Mouse (Mus musculus): Measurements from ENCODE around the gene Sema3e. TPM values are rescaled to one million over a fixed set of nuclear protein-coding genes. Genes with fewer than 3 reads are reported as not detected.

Gene Sema3e
- polyA plus RNA-seq, 2 experiments = 3.2 to 6.4 TPM

DNA sequence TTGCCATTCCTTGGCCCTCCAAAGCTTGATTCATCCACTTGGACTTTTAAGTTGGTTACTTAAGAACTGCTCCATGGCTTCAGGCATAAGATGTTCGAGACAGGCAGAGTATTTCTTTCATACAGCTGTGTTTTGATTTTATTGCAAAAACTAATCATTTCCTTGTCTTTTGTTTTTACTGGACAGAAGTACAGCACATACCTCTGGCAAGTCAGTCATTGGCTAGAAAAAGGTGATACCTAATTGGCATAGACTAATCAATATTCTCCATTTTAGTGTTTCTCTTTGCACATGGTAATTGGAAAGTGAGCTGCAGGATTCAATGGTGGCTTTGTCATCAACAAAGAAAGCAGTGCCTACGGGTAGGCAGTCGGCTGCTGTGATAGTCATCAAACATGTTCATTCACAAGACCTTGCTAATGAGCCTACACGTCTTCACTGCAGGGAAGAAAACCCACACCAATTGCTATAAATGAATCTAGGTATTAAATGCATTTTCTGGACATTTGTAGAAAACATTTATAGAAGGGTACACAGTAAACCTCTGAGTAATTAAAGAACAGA is 37.9 kb downstream of the Sema3e start:
- no peak overlapping the region for H3K27ac ChIP-seq (replicated peaks; ENCODE audit: low read depth, low read length)
- H3K9me3 ChIP-seq (ENCODE audit: control insufficient read depth, low read length) = no peaks in the 10 kb centered on the region
- H3K4me2 ChIP-seq (replicated peaks; ENCODE audit: low read depth, low read length, severe bottlenecking) = no peak overlapping the region
- H3K27me3 ChIP-seq (ENCODE audit: control insufficient read depth, insufficient read depth, low read length) = no peaks in the 10 kb centered on the region
- 37% methylated on average over 4 of the region's 4 CpGs for WGBS
- DNase-seq (ENCODE audit: low spot score) (no peak), ATAC-seq (ENCODE audit: low FRiP score, low read depth) (no peak)
- H3K9ac ChIP-seq (ENCODE audit: low read depth, low read length, severe bottlenecking) = no peak overlapping the region
- no peak overlapping the region for H3K4me3 ChIP-seq (replicated peaks; ENCODE audit: low read length)
- no peak for TF ChIP-seq POLR2A (IDR thresholded peaks at IDR 0.05; ENCODE audit: borderline replicate concordance, extremely low read depth, insufficient read depth, insufficient read length)
- H3K4me1 ChIP-seq (ENCODE audit: control insufficient read depth, insufficient read depth, low read length) = no peaks in the 10 kb centered on the region
- H3K36me3 ChIP-seq (ENCODE audit: control insufficient read depth, insufficient read depth, low read length) = no peaks in the 10 kb centered on the region

DNA sequence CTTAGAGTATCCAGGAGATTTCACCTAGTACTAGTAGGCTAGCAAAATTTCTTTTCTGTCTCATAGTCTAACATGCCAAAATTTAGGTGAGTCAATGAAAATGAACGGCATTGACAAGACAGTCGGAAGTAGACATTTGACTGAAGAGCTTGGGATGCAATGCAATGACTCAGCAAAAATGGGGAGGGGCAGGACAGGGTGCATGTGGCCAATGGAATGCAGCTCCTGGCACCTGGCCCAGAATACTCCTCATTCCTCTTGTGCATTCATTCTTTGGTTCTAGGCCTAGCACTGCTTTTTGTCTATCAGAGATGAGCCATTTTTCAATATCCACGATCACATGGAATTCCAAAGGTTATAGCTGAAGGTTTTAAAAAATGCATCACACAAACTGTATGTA is 48.1 kb downstream of the Sema3e start:
- no peaks in the 10 kb centered on the region for H3K27me3 ChIP-seq (ENCODE audit: control insufficient read depth, insufficient read depth, low read length)
- H3K9ac ChIP-seq (ENCODE audit: low read depth, low read length, severe bottlenecking) = no peak overlapping the region
- no peak overlapping the region for H3K4me3 ChIP-seq (replicated peaks; ENCODE audit: low read length)
- 80% methylated on average over 3 of the region's 3 CpGs for WGBS
- DNase-seq (ENCODE audit: low spot score) (peak; percentile 45), ATAC-seq (ENCODE audit: low FRiP score, low read depth) (no peak)
- H3K4me2 ChIP-seq (replicated peaks; ENCODE audit: low read depth, low read length, severe bottlenecking) = no peak overlapping the region
- TF ChIP-seq POLR2A (IDR thresholded peaks at IDR 0.05; ENCODE audit: borderline replicate concordance, extremely low read depth, insufficient read depth, insufficient read length) = no peak
- H3K9me3 ChIP-seq (ENCODE audit: control insufficient read depth, low read length) = no peaks in the 10 kb centered on the region
- no peak overlapping the region for H3K27ac ChIP-seq (replicated peaks; ENCODE audit: low read depth, low read length)
- H3K4me1 ChIP-seq (ENCODE audit: control insufficient read depth, insufficient read depth, low read length) = no peaks in the 10 kb centered on the region
- no peaks in the 10 kb centered on the region for H3K36me3 ChIP-seq (ENCODE audit: control insufficient read depth, insufficient read depth, low read length)

DNA sequence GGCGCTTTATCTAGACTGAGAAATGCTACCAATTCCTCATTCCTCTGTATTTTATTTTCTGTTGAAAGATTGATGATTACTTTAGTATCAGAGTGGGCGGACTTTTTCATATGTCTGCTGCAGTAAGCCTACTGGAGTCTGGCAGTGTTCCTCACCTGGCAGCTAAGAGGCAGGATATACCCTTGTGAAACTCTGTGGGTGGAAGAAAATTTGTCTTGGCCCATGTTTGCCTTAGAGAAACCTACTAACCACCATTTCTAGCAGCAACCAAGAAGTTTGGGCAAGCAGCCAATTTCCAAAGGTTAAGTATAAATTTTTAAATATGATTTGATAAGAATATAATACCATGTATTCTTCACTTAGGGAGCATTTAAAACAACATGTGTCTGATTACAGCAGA is 63.0 kb downstream of the Sema3e start:
- Histone ChIP-seq H3K4me2 (replicated peaks; ENCODE audit: low read depth, low read length, severe bottlenecking) (no peak overlapping the region), H3K9me3 (ENCODE audit: control insufficient read depth, low read length) (no peaks in the 10 kb centered on the region), H3K36me3 (ENCODE audit: control insufficient read depth, insufficient read depth, low read length) (no peaks in the 10 kb centered on the region), H3K27ac (replicated peaks; ENCODE audit: low read depth, low read length) (no peak overlapping the region), H3K27me3 (ENCODE audit: control insufficient read depth, insufficient read depth, low read length) (no peaks in the 10 kb centered on the region), H3K4me3 (replicated peaks; ENCODE audit: low read length) (no peak overlapping the region), H3K9ac (ENCODE audit: low read depth, low read length, severe bottlenecking) (no peak overlapping the region), H3K4me1 (ENCODE audit: control insufficient read depth, insufficient read depth, low read length) (peaks cover 10% of the 10 kb centered on the region)
- 0 out of 2 replicates have a peak, but pooled peaks have one; percentile 53 for ATAC-seq (ENCODE audit: low FRiP score, low read depth)
- peak; percentile 70 for DNase-seq (ENCODE audit: low spot score)
- 52% methylated on average over 2 of the region's 2 CpGs for WGBS
- no peak for TF ChIP-seq POLR2A (IDR thresholded peaks at IDR 0.05; ENCODE audit: borderline replicate concordance, extremely low read depth, insufficient read depth, insufficient read length)

DNA sequence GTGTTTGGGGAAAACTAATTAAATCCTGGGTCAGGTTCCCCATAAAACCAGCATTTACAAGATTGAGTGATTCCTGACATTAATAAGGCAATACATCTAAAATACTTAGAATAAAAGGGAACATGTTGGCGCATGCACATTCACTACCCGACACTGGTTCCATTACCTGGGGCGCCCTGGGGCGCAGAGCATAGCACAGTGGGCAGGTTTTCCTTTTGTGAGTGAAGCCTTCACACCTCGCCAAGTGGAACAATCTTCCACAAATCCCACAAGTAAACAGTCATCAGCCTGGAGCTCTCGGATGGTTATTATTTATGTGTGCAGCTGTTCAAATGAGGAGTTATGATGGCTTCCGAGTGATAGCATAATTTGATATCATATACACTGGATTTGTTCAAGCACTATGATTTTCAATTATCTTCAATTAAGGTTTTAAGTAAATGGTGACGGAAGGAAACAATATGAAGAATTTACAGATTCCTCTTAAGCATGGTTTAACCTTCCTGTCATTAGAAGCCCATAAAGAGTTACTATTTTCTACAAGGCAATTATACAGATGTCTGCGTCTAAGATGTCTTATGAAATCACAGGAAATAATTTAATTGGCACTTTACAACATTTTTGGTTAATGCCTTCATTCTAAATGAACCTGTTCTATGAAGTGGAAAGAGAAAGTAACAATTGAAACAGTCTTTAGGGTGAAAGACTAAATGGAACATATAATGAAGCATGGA is 65.0 kb downstream of the Sema3e start:
- Histone ChIP-seq H3K36me3 (ENCODE audit: control insufficient read depth, insufficient read depth, low read length) (no peaks in the 10 kb centered on the region), H3K27me3 (ENCODE audit: control insufficient read depth, insufficient read depth, low read length) (no peaks in the 10 kb centered on the region), H3K4me1 (ENCODE audit: control insufficient read depth, insufficient read depth, low read length) (peaks cover 10% of the 10 kb centered on the region), H3K9me3 (ENCODE audit: control insufficient read depth, low read length) (no peaks in the 10 kb centered on the region), H3K9ac (ENCODE audit: low read depth, low read length, severe bottlenecking) (no peak overlapping the region), H3K4me3 (replicated peaks; ENCODE audit: low read length) (no peak overlapping the region), H3K4me2 (replicated peaks; ENCODE audit: low read depth, low read length, severe bottlenecking) (no peak overlapping the region), H3K27ac (replicated peaks; ENCODE audit: low read depth, low read length) (no peak overlapping the region)
- TF ChIP-seq POLR2A (IDR thresholded peaks at IDR 0.05; ENCODE audit: borderline replicate concordance, extremely low read depth, insufficient read depth, insufficient read length) = no peak
- 37% methylated on average over 9 of the region's 9 CpGs for WGBS
- ATAC-seq (ENCODE audit: low FRiP score, low read depth) (no peak), DNase-seq (ENCODE audit: low spot score) (peak; percentile 15)

DNA sequence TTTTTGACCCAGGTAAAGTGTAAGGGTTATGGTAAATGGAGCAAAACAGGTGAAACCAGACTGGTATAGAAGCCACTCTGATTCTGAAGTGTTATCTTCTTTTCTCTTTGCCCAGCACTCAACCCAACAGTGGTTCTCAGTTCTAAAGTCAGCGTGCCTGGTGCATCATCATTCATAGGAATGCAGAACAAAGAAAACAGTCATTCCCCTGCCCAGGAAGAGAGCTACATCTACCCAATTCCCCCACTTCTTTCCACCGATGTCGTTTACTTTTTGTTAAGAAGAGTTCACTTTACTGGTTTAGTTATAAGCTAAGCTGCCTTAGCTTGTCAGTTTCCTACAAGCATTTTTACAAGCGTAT is 65.5 kb downstream of the Sema3e start:
- WGBS = 51% methylated on average over 4 of the region's 4 CpGs
- no peak for TF ChIP-seq POLR2A (IDR thresholded peaks at IDR 0.05; ENCODE audit: borderline replicate concordance, extremely low read depth, insufficient read depth, insufficient read length)
- no peak for ATAC-seq (ENCODE audit: low FRiP score, low read depth)

More for the DNA sequence above, 65.5 kb downstream of the Sema3e start:
- no peak for DNase-seq (ENCODE audit: low spot score)
- H3K9me3 ChIP-seq (ENCODE audit: control insufficient read depth, low read length) = no peaks in the 10 kb centered on the region
- H3K4me1 ChIP-seq (ENCODE audit: control insufficient read depth, insufficient read depth, low read length) = peaks cover 10% of the 10 kb centered on the region
- H3K36me3 ChIP-seq (ENCODE audit: control insufficient read depth, insufficient read depth, low read length) = no peaks in the 10 kb centered on the region
- H3K4me3 ChIP-seq (replicated peaks; ENCODE audit: low read length) = no peak overlapping the region
- H3K27ac ChIP-seq (replicated peaks; ENCODE audit: low read depth, low read length) = no peak overlapping the region
- H3K27me3 ChIP-seq (ENCODE audit: control insufficient read depth, insufficient read depth, low read length) = no peaks in the 10 kb centered on the region
- H3K9ac ChIP-seq (ENCODE audit: low read depth, low read length, severe bottlenecking) = no peak overlapping the region
- no peak overlapping the region for H3K4me2 ChIP-seq (replicated peaks; ENCODE audit: low read depth, low read length, severe bottlenecking)

All from limb, embryonic 14.5 days (tissue).